Mouse (Mus musculus): ENCODE data around the gene Copg2.

- TF ChIP-seq POLR2A (IDR thresholded peaks at IDR 0.05; ENCODE audit: insufficient read depth, low read length) (no peak), CTCF (IDR thresholded peaks at IDR 0.05; ENCODE audit: low read depth, low read length) (no peak)
Measured at GRCm38 (mm10) chr6:30904911-30905310, 8.3 kb upstream of the Copg2 start.

All from ES-Bruce4 (cell line).